Mouse (Mus musculus) liver, embryonic 14.5 days (tissue): ENCODE measurements at regions not wholly inside any gene's neighbourhood (a gene's known extent, or its start where the extent isn't known, plus 50 kb on each side); places are given as distances from the start of the nearest gene placed in this dataset.

Source experiments
- CTCF ChIP-seq: IDR thresholded peaks from 2 replicates; pipeline ENCODE4 v1.5.1; 2016; ENCODE audit warnings: antibody characterized with exemption, low read depth, control low read depth
- EP300 ChIP-seq: IDR thresholded peaks from 2 replicates; pipeline ENCODE4 v1.6.1; 2016; ENCODE audit warnings: antibody characterized with exemption, low read depth

DNA sequence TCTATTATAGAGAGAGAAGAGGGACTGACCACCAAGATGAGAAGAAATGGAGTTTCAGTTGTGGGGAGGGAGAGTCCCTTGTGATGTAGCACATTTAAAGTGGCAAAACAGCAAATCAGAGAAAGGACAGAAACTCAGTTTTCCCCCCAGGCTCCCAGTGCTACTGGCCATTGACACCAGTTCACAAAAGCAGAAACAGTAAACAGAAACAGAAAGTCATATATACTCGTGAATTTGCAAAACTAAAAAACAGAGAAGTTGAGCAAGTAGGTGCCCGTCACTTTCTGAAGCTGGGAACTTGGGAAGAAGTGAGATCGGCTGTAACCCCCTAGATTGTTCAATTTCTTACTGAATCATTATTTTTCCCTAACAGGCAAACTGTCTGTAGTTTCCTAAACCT is 86.3 kb upstream of the Gm12728 start:
- TF ChIP-seq CTCF = no peak
- TF ChIP-seq EP300 = no peak
